Mouse (Mus musculus) E14TG2a.4 (cell line): ENCODE data around the gene Fgf8.

Source experiments
- CTCF ChIP-seq: conservative IDR thresholded peaks from 2 replicates; pipeline ENCODE4 v1.5.1; 2014; ENCODE audit warnings: low read length
- NANOG ChIP-seq: IDR thresholded peaks from 2 replicates; pipeline ENCODE4 v1.6.1; 2014; ENCODE audit warnings: borderline replicate concordance, low read length, mixed read lengths

- TF ChIP-seq CTCF (no peak), NANOG (no peak)
Observed at GRCm38 (mm10) chr19:45740233-45740632, 2.5 kb downstream of the Fgf8 start.
